ENCODE assay signal across 9 mouse cellular contexts in the genomic region with DNA sequence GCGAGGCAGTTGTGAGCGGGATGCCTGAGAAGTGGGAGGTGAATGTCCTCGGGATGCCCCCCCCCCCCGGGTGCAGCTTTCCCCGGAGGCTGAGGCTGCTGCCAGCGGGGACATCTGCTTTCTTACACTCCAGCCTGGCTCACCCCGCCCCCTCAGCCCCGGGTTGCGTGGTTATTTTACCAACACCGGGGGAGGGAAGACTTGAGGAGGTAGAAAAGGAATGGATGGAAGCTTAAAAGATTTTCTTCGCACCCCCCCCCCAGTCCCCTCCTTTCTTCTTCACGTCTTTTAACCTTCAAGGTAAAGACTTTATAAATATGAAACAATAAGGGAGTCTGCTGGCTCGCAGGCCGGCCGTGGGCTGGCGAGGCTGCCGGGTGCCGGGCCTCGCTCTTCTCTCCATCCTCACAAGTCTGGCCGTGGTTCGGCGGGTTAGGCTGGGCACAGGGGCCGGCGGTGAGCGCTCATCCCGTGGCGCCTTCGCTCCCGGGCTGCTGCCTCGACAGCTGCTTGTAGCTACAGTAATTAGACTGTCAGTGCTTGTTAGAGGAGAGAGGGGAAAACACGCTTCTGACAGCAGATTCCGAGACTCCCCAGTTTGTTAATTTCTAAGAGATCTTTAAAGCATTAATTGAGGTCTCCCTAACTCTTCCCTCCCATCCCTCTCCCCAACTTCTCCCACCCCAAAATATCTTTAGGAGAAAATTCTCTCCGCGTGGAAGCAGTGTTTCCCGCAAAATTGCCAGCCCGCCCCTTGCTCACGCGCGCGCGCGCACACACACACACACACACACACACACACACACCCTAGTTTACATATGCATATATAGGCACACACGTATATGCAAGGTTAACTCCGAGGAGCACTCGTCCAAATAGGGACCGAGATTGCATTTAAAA. TPM values are rescaled to one million over a fixed set of nuclear protein-coding genes. Genes with fewer than 3 reads are reported as not detected.
A peak's percentile ranks its signal among the peaks of the same experiment; 100 is the strongest.
DNase-seq lines count a peak whose midpoint lies in the region; ATAC-seq and TF ChIP-seq lines count a peak whose summit lies in the region.
"Had no signal": no experiment of that assay in that cellular context is flagged by ENCODE, and none has a peak within 500 bp of the region (broad histone marks: within the 10 kb centered on the region; RNA-seq: fewer than 3 reads in every experiment).

No protein-coding gene starts in this region.

- peak overlapping the region; percentile 100 for H3K27ac ChIP-seq in forebrain, embryonic 15.5 days (replicated peaks)
- peak overlapping the region; percentile 96 for H3K27ac ChIP-seq in hindbrain, embryonic 15.5 days (replicated peaks)
- peak overlapping the region; percentile 89 for H3K27ac ChIP-seq in midbrain, embryonic 10.5 days (replicated peaks)
- H3K27ac ChIP-seq in stomach, embryonic 16.5 days (ENCODE audit: low read length): no peak overlapping the region

- peak overlapping the region; percentile 94 for H3K9ac ChIP-seq in forebrain, embryonic 15.5 days (replicated peaks)
- peak overlapping the region; percentile 76 for H3K9ac ChIP-seq in hindbrain, embryonic 15.5 days
- peak overlapping the region; percentile 74 for H3K9ac ChIP-seq in stomach, embryonic 16.5 days (ENCODE audit: low read length)

- no peaks in the 10 kb centered on the region for H3K27me3 ChIP-seq in forebrain, embryonic 15.5 days
- no peaks in the 10 kb centered on the region for H3K27me3 ChIP-seq in hindbrain, embryonic 15.5 days
- H3K27me3 ChIP-seq in midbrain, embryonic 10.5 days (ENCODE audit: low read depth, poor library complexity, severe bottlenecking): peaks cover 42% of the 10 kb centered on the region
- H3K27me3 ChIP-seq in stomach, embryonic 16.5 days (ENCODE audit: control insufficient read depth, insufficient read depth, low read length): no peaks in the 10 kb centered on the region
- H3K27me3 ChIP-seq: Patski had no signal

- peak overlapping the region; percentile 32 for H3K4me3 ChIP-seq in lung, adult 2 months (replicated peaks; ENCODE audit: extremely low read depth, low read depth, low read length)
- H3K4me3 ChIP-seq in forebrain, embryonic 15.5 days: peak overlapping the region; percentile 61
- peak overlapping the region; percentile 72 for H3K4me3 ChIP-seq in hindbrain, embryonic 15.5 days
- peak overlapping the region; percentile 67 for H3K4me3 ChIP-seq in midbrain, embryonic 10.5 days
- H3K4me3 ChIP-seq in stomach, embryonic 16.5 days (replicated peaks; ENCODE audit: low read length): peak overlapping the region; percentile 61

- 2% methylated on average over 46 of the region's 46 CpGs for WGBS in lung, adult 2 months
- under 1% methylated on average over 46 of the region's 46 CpGs for WGBS in forebrain, embryonic 15.5 days
- WGBS in hindbrain, embryonic 15.5 days: 1% methylated on average over 45 of the region's 46 CpGs
- WGBS in midbrain, embryonic 10.5 days: under 1% methylated on average over 46 of the region's 46 CpGs
- WGBS in stomach, embryonic 16.5 days: under 1% methylated on average over 46 of the region's 46 CpGs

- TF ChIP-seq POLR2A in lung, adult 2 months (IDR thresholded peaks at IDR 0.05; ENCODE audit: borderline replicate concordance, extremely low read depth, low read depth, low read length): no peak

- no peak for DNase-seq in lung, adult 2 months
- no peak for DNase-seq in lung, adult 18-20 months
- DNase-seq in cerebellum, adult 11-12 months: peak; percentile 69
- DNase-seq in left cerebral cortex, adult 9 months (ENCODE audit: low spot score in 2 of 2): peak; percentile 58 to 85
- DNase-seq in midbrain, embryonic 10.5 days (ENCODE audit: low spot score): peak; percentile 59

- TF ChIP-seq CTCF in lung, adult 2 months (IDR thresholded peaks at IDR 0.05; ENCODE audit: insufficient read depth, low read length): no peak

- peak overlapping the region; percentile 94 for H3K4me2 ChIP-seq in forebrain, embryonic 15.5 days (replicated peaks)
- H3K4me2 ChIP-seq in hindbrain, embryonic 15.5 days: peak overlapping the region; percentile 96
- H3K4me2 ChIP-seq in stomach, embryonic 16.5 days (ENCODE audit: low read depth, low read length): peak overlapping the region; percentile 80

- H3K4me1 ChIP-seq in lung, adult 2 months (ENCODE audit: control insufficient read depth, insufficient read depth, low read length): no peaks in the 10 kb centered on the region
- peaks cover 36% of the 10 kb centered on the region for H3K4me1 ChIP-seq in forebrain, embryonic 15.5 days
- H3K4me1 ChIP-seq in hindbrain, embryonic 15.5 days (replicated peaks): peaks cover 13% of the 10 kb centered on the region
- peaks cover 23% of the 10 kb centered on the region for H3K4me1 ChIP-seq in midbrain, embryonic 10.5 days
- peaks cover 11% of the 10 kb centered on the region; the same call in 1 of the 2 replicates for H3K4me1 ChIP-seq in stomach, embryonic 16.5 days (ENCODE audit: control insufficient read depth, insufficient read depth, low read length)

- no peaks in the 10 kb centered on the region for H3K36me3 ChIP-seq in forebrain, embryonic 15.5 days
- H3K36me3 ChIP-seq in hindbrain, embryonic 15.5 days: no peaks in the 10 kb centered on the region
- H3K36me3 ChIP-seq in midbrain, embryonic 10.5 days: no peaks in the 10 kb centered on the region
- H3K36me3 ChIP-seq in stomach, embryonic 16.5 days (ENCODE audit: control insufficient read depth, insufficient read depth, low read length): no peaks in the 10 kb centered on the region

- no peaks in the 10 kb centered on the region for H3K9me3 ChIP-seq in forebrain, embryonic 15.5 days
- no peaks in the 10 kb centered on the region for H3K9me3 ChIP-seq in hindbrain, embryonic 15.5 days
- H3K9me3 ChIP-seq in midbrain, embryonic 10.5 days (replicated peaks): no peaks in the 10 kb centered on the region
- no peaks in the 10 kb centered on the region for H3K9me3 ChIP-seq in stomach, embryonic 16.5 days (replicated peaks; ENCODE audit: control insufficient read depth, low read length)

- ATAC-seq in forebrain, embryonic 15.5 days (replicated peaks): peak; percentile 83
- peak; percentile 75 for ATAC-seq in hindbrain, embryonic 15.5 days (ENCODE audit: low FRiP score, low read depth)
- peak; percentile 48 for ATAC-seq in stomach, embryonic 16.5 days (ENCODE audit: insufficient read depth, low FRiP score)

RNA-seq across cellular contexts. Expression of a gene that starts 55.9 kb away (rescaled TPM):
- 7.3 and 15.0 TPM in 2 replicates for polyA plus RNA-seq in lung, adult 2 months (2012; rRNA removed)
- polyA plus RNA-seq in forebrain, embryonic 15.5 days (2015; fragmentation: Nextera tagmentation; extraction: Ambion mirVana): 251 and 257 TPM in 2 replicates
- polyA plus RNA-seq in hindbrain, embryonic 15.5 days (2015; fragmentation: Nextera tagmentation; extraction: Ambion mirVana): 186 TPM in 2 replicates
- 259 and 271 TPM in 2 replicates for polyA plus RNA-seq in midbrain, embryonic 10.5 days (2016; fragmentation: Nextera tagmentation; extraction: Ambion mirVana)
- 152 and 156 TPM in 2 replicates for polyA plus RNA-seq in stomach, embryonic 16.5 days (2015; fragmentation: Nextera tagmentation; extraction: Ambion mirVana)

Comparison
In these comparisons a context has a peak if more than half of its experiments do, and no peak if none do; other contexts are left out.
1. DNase-seq: peak in cerebellum, adult 11-12 months (single experiment), left cerebral cortex, adult 9 months (2 of 2) and midbrain, embryonic 10.5 days (single experiment); none in lung, adult 2 months (single experiment) and lung, adult 18-20 months (0 of 2).
2. Peak in every context shown above with its lines, with median percentiles within 50 percentile points of each other: H3K4me3 ChIP-seq, ATAC-seq, H3K4me2 ChIP-seq and H3K9ac ChIP-seq.